Mouse (Mus musculus) megakaryocyte-erythroid progenitor cell, adult 5-6 weeks (primary cell): Measurements from ENCODE around the gene Nos1ap. TPM values are rescaled to one million over a fixed set of nuclear protein-coding genes. Genes with fewer than 3 reads are reported as not detected.
A peak's percentile ranks its signal among the peaks of the same experiment; 100 is the strongest.

Source experiments
- ATAC-seq: replicated peaks from 2 replicates; pipeline ENCODE4 v1.8.0; 2016; ENCODE audit warnings: mild to moderate bottlenecking, inconsistent platforms; ENCODE audit not compliant: severe bottlenecking, poor library complexity, low FRiP score, low TSS enrichment
- total RNA-seq, 2 experiments: library from RNA; stranded (forward) in 1 of 2; stranded (reverse) in 1 of 2; fragments of 200-1000, 215-1000 nt in 1 of 2; fragments of >200 nt in 1 of 2; fragmentation: Nextera tagmentation in 1 of 2; gene quantifications; 2 replicates each; pipeline ENCODE4 v1.2.3; 2014 to 2017

The Nos1ap gene
- total RNA-seq, 2 experiments from 2014 or later: 1.5 TPM; not detected in 1

DNA sequence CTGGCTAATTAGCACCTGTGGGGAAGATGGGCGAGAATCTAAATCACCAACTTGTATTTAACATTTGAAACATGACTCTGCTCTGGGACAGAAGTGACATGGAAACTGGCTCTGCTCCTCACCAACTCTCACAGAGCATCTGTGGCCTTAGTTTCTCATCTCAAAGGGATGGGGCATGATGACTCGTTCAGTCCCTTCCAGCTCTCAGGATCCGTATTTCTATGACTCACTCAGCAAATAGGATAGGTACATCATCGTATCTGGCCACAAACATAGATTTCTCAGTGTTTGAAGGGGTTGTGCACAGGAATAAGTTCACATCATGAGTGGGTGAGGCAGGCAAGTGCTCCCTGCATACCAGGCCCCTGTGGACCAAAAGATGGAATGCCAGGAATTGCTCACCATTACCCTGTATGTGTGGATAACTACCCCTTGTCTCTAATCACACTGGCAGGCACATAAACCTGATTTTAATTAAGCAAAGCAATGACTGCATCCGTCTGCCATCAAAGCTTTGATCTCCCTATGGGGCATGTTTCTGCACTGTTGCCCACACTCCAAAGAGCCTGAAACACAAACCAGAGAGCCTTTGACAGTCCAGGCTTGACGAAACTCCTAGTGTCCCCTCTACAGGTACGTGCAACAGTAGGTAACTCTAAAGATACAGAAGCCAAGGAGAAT is 151.1 kb downstream of the Nos1ap start:
- no peak for ATAC-seq

DNA sequence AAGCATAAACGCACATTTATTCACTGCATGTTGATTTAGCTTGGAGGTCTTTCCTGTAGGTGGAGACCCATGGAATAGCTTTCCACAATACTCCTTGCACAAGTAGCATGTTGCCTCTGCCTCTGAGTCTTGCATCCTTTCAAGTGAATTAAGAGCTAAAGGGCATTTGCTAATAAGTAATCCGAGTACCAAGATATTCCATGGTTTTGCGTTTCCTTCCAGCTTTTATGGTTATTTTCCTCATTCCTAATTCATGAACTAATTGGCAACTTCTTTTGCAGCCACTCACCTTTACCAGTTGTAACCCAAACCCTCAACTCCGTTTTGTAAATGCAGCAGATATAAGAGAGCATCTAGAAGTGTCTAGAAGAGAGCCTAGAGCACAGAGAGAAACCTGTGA is 155.5 kb downstream of the Nos1ap start:
- ATAC-seq: no peak

DNA sequence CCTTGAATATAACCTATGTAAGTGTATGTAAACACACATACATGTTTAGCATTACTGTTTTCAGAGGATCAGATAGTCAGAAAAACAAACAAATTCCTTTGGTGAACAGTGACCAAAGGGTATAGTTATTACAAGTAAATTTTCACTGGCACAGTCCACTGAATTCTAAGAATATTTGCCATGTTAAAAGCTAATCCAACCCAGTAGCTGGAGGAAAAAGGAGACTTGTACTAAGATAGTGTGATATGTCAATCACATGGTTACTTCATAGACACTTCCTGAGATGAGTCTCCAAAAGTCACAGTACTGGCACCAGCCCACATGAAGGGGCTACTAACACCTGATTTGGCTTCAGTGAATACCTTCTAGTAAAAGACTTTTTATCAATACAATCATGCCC is 156.0 kb downstream of the Nos1ap start:
- no peak for ATAC-seq

DNA sequence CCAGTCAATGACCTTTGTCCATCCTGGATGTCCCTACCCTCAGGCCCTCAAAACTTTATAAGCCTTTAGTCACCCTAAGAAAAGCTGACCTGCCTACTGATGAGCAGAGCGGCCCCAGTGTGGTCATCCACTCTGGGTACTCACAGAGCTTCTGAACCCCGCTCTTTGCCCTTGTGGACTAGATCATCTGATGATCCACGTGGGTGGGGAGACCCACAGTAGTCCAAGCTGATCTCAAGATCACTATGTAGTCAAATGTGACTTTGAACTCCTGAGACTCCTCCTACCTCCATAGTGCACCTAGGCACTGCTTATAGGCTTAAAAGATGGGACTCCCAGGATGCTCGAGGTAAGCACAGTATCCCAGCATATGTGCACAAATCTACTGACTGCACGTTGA is 157.4 kb downstream of the Nos1ap start:
- no peak for ATAC-seq

DNA sequence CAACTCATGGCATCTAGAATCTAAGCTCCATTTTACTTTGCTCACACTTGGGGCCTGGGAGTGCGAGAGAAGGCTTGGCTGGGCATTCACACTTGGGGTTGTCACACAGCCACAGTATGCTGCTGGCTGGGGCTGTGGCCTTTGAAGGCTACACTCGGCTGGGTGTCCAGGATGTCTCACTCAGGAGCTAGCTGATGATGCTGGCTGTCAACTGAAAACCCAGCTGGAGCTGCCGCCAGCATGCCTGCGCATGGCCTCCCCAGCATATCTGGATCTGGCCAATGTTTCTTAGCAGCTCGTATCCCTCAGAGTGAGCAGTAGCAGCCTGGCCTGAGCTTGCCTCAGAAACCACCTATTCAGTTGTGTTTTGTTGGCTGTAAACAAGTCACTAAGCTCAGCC is 158.3 kb downstream of the Nos1ap start:
- ATAC-seq: no peak

DNA sequence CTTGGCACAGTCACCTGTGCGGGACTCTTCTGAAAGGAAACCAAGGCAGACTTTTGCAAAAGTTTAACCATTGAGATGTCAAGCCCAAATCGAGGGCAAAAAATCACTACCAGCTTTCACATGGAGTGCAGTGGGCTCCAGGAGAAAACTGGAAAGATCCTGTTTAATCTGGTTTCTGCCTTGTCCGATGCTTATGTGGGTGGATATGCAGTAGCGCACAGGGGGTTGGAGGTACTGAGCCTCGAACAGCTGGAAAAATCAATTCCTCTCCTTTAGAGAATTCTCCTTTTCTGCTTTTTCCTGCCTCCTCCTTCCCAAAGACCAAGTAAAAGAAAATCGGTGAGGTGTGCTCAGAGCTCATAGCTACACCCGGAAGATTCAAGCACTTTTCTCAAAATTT is 159.0 kb downstream of the Nos1ap start:
- ATAC-seq: no peak

DNA sequence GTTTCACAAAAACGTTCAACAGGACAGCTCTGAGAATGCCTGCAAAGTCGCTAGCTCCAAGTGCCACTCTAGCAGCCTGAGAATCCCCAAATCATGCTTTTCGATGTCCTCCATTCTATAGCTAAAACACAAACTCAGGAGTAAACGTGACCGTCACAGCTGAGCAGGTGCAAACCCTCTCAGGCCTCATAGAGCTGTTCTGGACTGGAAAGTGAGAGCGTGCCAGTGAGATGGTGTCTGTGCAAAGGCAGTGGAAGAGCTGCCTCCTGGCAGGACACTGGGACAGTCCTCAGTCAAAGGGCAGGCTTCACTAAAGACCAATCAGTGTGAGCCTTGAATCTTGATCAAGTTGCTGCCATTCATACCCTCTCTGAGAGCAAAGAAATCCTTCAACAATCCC is 160.0 kb downstream of the Nos1ap start:
- no peak for ATAC-seq

DNA sequence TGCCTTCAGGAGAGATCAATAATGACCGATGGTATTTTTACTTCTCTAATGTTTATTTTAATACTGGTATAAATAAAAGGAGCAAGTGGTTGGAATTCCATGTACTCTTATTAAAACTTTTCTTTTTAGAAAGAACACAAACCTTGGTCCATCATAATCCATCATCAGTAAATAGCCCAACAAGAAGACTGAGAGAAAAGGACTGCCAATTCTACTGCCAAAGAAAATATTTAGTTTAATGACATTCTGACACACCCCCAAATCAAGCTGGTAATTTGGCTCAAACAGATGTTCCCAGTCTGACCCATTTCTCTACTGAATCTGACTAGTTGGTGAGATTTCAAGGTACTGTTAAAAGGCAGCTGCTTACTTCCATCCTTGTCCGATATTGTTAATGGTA is 161.5 kb downstream of the Nos1ap start:
- ATAC-seq: no peak

DNA sequence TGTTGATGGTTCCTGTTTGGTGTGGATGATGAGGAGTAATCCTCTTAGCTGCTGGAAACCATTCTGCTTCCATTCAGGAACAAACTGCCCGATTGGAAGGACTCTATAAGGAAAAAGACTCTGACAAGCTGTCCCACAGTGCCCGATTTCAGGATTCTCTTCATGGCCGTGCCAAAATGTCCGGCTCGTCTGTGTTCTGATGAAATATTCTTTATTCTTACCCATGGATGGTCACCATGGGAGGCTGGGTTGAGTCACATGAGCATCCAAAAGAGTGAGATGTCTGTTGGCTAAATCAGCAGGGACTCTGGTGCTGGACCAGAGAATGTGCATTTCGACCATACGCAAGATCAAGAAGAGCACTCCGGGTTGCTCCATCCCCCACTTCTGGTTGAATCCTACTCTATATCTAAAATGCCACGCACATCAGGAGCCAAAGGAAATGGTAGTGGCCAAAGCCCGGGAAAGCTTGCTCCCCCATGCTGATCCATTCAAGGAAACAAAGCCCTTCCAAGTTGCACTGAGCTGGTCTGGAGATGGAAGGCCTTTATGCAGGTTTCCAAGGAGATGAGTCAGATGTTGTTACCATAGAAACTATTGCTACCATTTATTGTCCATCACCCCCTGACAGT is 165.3 kb downstream of the Nos1ap start:
- ATAC-seq: no peak

DNA sequence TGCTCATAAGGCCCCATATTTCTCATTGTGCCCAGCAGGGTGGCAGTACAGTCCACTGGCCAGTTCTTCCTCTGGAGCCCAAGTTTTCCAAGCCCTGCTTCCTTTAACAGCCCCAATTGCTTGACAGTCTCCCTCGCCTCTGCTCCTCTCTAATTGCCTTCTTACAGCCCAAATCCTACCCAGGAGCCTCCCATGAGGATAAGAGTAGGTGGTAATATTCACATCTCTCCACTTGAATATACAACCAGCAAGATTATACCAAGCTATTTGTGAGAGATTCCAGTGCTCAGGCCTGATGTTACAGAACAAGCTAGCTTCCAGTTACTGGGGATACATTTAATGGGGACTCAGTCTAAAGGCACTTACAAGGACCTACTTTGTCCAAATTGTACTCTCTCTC is 166.6 kb downstream of the Nos1ap start:
- ATAC-seq: no peak

DNA sequence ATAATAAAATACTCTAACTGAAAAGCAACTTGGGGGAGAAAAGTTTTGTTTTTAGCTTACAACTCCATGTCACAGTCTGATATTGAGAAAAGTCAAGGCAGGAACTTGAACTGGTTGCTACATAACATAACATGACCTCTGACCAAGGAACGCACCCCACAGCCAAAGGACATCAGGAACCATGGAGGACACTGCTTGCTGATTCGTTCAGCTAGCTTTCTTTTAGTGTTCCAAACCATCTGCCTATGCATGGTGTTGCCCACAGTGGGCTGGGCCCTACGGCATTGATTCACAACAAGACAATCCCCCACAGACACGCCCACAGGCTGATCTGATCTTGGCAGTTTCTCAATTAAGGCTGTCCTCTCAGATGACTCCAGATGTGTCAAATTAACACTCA is 167.5 kb downstream of the Nos1ap start:
- ATAC-seq: no peak

DNA sequence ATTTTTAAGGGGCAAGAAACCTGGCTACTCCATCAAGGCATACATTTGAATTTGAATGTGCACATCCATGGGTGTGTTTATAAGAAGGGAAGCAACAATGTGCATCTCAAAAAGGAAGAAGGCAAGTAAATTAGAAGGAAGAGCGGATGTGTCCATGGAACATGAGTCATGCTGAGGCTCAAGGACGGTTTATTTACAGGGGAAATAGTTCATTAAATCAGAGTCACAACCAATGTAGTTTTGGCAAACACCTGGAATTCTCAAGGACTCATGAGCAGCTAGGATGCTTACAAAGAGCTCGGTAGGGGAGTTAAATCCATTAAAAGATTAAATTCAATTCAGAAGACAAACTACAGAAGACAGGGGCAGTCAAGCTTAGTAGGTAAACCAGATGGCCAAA is 169.7 kb downstream of the Nos1ap start:
- no peak for ATAC-seq

DNA sequence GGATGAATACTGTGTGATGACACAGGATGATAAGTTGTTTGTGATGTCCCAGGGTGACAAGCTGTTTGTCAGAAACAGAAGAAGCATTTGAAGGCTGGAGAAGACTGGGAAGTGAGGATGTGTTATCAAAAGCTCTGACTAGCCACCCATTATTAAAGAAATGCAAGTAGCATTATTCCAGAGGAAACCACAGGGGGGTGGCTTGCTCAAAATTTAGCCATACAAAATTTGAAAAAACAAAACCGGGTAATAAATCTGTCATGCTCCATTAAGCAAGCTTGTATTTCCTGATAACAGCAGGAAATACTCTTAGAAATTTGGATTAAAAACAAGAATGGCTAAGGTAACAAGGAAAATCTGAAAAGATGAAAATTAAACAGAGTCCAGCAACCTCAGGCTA is 171.5 kb downstream of the Nos1ap start:
- no peak for ATAC-seq

DNA sequence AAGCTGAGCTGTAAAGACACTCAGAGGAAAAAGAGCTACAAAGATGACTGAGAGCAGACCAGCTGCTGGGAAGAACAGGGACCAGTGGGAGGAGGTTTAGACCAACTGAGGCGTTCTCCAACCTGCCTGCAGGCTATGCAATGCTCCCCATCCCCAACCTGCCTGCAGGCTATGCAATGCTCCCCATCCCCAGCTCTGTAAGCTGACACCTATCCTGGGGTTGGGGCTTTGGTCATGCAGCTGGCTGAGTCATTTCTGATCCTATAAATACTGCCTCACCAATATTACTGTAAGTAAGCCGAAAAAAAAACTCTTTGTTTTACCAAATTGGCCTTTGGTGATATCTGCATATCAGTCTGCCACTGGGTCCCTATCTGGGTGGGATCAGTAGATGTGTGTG is 172.7 kb downstream of the Nos1ap start:
- no peak for ATAC-seq

DNA sequence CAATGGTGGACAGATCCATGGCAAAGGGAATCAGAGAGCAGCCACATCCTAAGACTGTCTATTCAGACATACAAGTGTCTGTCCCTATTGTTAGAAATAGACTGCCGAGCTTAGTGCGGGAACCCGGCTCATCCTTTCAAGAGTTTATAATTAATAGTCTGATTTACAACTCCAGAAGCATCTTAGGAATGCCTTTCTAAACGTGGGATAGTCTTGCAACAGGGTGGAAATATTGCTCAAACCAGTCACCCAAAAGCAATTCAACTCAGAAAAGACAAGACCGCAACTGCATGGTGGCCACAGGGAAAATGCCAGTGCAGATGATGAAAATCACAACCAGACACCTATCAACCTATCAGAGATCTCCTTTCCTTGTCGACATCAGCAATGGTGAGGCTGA is 173.5 kb downstream of the Nos1ap start:
- no peak for ATAC-seq

DNA sequence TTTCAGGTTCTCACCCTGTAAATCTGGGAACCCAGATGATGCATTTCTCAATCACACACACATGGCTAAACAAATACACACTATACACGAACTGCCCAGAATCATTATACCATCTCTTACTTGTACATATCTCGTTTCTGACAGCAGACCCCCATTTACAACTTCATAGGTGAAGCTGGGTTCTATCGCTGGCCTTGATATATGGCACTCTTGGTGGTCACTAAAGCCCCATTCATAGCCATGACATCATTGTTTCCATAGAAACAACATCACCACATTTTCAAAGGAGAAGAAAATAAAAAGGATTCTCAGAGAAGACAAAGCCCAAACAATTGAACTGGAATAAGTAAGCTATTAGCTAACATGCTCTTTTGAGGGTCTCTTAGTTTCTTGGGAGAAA is 174.3 kb downstream of the Nos1ap start:
- no peak for ATAC-seq

DNA sequence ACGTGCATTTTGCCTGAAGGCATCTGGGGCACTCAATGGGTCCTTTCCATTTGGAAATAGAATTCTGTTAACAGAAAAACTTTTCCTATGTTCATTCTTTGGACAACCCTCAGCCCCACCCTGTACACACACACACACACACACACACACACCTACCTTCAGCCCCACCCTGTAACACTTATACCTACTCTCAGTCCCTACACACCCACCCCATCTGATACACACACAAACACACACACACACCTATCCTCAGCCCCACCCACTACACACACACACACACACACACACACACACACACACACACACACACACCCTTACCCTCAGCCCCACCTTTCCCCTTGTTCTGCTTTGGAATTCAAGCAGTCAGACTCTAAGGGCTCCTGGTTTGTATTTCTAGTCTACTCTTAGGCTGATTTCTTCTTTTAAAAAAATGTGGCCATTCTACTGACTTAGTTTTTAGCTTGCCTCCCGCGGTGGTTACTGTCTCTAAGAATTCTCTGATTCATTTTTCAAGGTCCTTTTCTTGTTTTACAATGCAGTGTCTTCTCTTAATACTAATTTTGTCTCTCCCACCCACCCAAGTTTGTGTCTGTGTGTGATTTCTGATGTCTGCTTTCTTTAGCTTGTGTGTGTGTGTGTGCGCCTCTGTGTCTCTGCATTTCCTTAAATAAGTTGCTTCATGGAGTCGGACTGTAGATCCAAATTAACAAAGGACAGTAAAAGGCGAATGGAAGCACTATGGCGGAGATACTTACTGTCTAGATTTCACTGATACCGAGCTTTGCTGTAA is 179.1 kb downstream of the Nos1ap start:
- no peak for ATAC-seq

DNA sequence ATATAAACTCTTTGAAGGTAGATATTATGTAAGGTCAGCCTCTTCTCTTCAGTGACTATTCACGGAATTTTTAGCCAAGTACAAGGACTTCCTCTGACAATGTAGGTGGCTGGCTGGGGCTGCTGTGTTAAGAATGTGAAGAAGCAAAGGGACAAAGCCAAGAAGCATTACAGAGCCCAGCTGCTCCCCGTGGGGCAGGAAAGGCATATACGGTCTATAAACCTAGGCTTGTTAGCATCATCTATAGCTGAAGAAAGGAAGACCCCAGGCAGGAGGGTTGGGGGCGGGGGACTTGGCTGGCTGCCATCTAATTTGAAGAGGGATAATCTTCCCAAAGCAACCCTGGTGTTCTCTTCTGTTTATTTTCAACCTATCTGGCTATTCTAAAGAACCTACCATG is 180.6 kb downstream of the Nos1ap start:
- no peak for ATAC-seq

DNA sequence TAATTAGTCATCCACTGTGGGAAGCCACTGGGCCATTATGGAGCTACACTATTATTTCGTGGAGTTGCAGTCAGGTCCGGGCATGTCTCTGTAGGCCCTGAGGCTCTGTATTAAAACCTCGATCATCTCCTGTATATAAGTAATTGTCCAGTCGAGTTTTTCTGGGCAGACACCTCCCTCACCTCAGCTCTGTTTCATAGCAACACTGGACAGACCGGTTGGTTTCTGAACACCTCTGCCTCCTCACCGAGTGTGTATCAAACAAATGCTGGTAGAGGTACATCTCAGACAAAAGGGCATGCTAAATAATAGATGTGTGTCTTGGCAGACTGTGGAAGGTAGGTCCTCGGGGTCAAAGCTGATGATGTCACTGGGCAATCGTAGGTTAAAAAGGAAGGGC is 182.7 kb downstream of the Nos1ap start:
- ATAC-seq: no peak

DNA sequence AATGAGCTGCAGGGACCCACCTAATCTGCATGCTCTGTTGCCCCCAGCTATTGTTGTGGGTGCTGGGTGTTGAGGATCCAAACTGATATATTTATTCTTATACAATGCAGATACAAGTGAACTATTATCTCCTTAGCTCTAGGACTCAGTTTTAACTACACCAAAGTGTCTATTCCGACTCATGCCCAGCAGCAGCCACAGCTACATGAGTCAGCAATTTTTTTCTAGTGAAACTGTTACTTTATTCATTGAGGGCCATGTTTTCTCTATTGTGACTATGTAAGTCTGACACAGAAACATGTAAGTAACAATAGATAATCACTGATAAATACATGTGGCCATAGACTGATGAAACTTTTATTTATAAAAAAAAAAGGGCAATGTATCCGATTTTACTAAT is 184.5 kb downstream of the Nos1ap start:
- ATAC-seq: peak; percentile 28; the same call in 1 of the 2 replicates

DNA sequence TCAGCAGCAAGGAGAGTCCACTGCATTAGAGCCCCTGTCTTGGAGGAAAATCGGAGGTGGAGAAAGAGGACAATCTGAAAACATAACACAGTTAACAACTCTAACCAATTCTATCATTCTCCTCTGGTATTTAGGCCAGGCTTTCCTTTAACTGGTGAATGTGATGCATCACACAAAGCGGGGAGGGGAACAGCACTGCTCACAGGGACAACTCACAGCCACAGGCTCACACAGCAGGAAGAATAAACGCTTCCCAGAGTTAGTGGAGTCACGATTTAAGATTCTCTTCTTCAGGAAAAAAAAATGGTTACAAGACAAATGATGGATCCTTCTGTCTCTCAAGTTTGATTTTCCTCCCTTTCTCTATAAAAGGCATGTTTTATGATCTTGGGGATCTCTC is 187.0 kb downstream of the Nos1ap start:
- ATAC-seq: no peak
